Mouse (Mus musculus) forebrain, embryonic 15.5 days (tissue): Measurements from ENCODE around the gene Oxgr1. TPM values are rescaled to one million over a fixed set of nuclear protein-coding genes. Genes with fewer than 3 reads are reported as not detected.

Experiments
- ATAC-seq: fragments of 200-750 bp; cut with Nextera tagmentation; replicated peaks from 2 replicates; pipeline ENCODE4 v1.8.0; 2017; ENCODE audit warnings: mild to moderate bottlenecking, moderate TSS enrichment, moderate library complexity
- H3K27ac ChIP-seq: fragments of 300-500 bp; sonication (generic); replicated peaks from 2 replicates; pipeline ENCODE4 v1.5.1; 2015; ENCODE audit warnings: mild to moderate bottlenecking, inconsistent platforms
- H3K27me3 ChIP-seq: fragments of 300-500 bp; sonication (generic); 2 replicates; pipeline ENCODE4 v1.6.1; 2015; ENCODE audit warnings: inconsistent platforms
- H3K36me3 ChIP-seq: fragments of 300-500 bp; sonication (generic); 2 replicates; pipeline ENCODE4 v1.6.1; 2015; ENCODE audit warnings: mild to moderate bottlenecking, inconsistent platforms
- H3K4me1 ChIP-seq: fragments of 300-500 bp; sonication (generic); 2 replicates; pipeline ENCODE4 v1.6.1; 2015; ENCODE audit warnings: inconsistent platforms
- H3K4me2 ChIP-seq: fragments of 300-500 bp; sonication (generic); replicated peaks from 2 replicates; pipeline ENCODE4 v1.6.1; 2015; ENCODE audit warnings: mild to moderate bottlenecking, inconsistent platforms
- H3K4me3 ChIP-seq: fragments of 300-500 bp; sonication (generic); 2 replicates; pipeline ENCODE4 v1.5.1; 2015; ENCODE audit warnings: mild to moderate bottlenecking, inconsistent platforms
- H3K9ac ChIP-seq: fragments of 300-500 bp; sonication (generic); replicated peaks from 2 replicates; pipeline ENCODE4 v1.6.1; 2015; ENCODE audit warnings: mild to moderate bottlenecking, inconsistent platforms
- H3K9me3 ChIP-seq: fragments of 300-500 bp; sonication (generic); 2 replicates; pipeline ENCODE4 v1.6.1; 2016; ENCODE audit warnings: inconsistent platforms
- WGBS: fragments of 180-500 bp; shearing (Covaris S2); methylation state at CpG from one replicate; pipeline ENCODE4 v1.1.7; 2015; ENCODE audit warnings: mixed read lengths; 5-methylcytosine and 5-hydroxymethylcytosine counted together
- polyA plus RNA-seq: library from polyadenylated mRNA; unstranded; fragments of >200 nt; fragmentation: Nextera tagmentation; extraction: Ambion mirVana; gene quantifications from 2 replicates; pipeline ENCODE4 v1.2.1, GENCODE M21; 2015

Gene Oxgr1
- polyA plus RNA-seq, result not detected in 2 replicates

DNA sequence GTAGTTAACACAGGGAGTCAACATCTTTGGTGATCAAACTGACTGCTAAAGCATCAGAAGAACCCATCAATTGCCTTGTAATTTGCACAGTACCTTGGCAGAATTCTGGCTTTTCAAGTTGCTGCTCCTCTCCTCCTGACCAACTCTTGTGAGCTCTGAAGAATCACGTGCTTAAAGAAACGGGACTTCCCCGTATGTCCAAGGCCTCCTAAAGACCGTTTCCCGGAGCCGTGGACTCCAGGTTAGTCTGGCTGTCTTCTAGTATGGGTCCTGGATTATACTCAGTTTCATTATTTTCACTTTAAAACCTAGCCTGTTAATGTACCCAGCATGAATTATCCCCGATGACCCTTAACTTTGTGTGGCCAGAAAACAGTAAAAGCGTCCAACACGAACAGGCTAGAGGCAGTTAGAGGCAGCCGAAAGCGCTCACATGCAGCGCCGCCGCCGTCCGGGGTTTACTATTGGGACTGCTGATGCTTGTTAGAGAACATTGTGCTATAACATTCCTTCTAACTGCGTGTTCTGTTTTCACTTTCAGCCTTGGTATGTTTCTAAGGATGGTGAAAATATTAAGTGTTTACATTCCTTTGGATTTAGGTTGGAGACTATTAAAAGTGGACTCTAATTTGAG lies at the start of gene Oxgr1:
TSS of gene Oxgr1 (minus strand) at position 249 of the 634 bp plus-strand sequence.
- Histone ChIP-seq H3K4me1 (no peaks in the 10 kb centered on the region), H3K4me3 (no peak within 1 kb of the TSS), H3K4me2 (no peak within 1 kb of the TSS), H3K27me3 (no peaks in the 10 kb centered on the region), H3K9ac (no peak within 1 kb of the TSS), H3K27ac (no peak within 1 kb of the TSS), H3K9me3 (no peaks in the 10 kb centered on the region), H3K36me3 (no peaks in the 10 kb centered on the region)
- 94% methylated on average over 17 of the region's 17 CpGs for WGBS
- ATAC-seq, result no peak

DNA sequence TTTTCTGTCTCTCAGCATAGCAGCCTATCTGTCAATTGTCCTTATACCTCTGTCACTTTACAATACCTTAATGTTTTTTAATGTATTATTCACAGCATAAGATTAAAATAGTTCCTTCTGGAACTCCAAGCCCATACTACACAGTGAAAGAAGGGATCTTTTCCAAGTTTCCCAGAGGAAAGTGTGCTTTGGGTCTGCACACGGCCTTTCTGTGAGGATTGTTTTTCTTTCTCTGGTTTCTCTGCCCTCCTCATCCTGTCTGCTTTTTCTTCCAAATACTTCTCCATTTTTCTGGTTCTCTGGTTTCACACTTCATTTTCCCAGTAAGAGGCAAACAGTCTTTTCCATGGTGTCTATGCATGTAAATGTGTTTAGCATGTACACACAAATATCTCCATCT lies 48.2 kb upstream of the Oxgr1 start:
- no peaks in the 10 kb centered on the region for H3K36me3 ChIP-seq
- no peak overlapping the region for H3K4me3 ChIP-seq
- no peaks in the 10 kb centered on the region for H3K4me1 ChIP-seq
- no peak overlapping the region for H3K9ac ChIP-seq
- H3K27me3 ChIP-seq, result no peaks in the 10 kb centered on the region
- H3K27ac ChIP-seq, result no peak overlapping the region
- H3K9me3 ChIP-seq, result no peaks in the 10 kb centered on the region
- H3K4me2 ChIP-seq, result no peak overlapping the region
- ATAC-seq, result no peak
- WGBS, result 77% methylated on average over 1 of the region's 1 CpGs

DNA sequence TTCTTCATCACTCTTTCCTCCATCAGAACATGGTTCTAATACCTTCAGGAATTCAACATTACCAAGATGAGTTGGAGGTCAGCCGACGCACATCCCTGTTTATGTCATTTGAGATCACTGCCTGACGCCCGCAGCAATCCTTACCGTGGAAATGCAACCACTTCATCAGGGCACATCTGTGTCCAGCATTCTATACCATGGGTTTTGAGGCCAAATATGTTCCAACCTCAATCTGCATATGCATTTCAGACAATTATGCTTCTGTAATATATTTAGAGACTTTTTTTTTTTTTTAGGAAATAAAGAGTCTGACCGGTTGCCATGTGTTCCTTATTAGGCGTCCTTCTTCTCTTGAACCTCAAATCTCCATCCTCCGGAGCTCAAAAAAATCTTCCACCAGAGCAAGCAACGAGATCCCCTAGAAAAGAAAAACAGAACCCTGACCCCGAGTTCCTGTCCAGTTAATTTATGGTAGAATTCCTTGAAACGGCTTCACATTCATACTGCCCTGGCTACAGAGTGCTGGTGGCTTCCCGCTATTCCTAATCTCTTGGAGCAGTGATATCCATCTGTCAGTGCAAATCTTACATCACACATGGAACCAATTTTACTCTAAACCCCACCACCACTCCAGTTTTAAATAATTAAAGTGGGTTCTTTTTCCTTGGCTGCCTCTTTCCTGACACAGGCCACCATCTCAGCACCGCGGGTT lies 47.6 kb upstream of the Oxgr1 start:
- WGBS, result 88% methylated on average over 14 of the region's 14 CpGs
- ATAC-seq, result no peak
- H3K9me3 ChIP-seq, result no peaks in the 10 kb centered on the region

DNA sequence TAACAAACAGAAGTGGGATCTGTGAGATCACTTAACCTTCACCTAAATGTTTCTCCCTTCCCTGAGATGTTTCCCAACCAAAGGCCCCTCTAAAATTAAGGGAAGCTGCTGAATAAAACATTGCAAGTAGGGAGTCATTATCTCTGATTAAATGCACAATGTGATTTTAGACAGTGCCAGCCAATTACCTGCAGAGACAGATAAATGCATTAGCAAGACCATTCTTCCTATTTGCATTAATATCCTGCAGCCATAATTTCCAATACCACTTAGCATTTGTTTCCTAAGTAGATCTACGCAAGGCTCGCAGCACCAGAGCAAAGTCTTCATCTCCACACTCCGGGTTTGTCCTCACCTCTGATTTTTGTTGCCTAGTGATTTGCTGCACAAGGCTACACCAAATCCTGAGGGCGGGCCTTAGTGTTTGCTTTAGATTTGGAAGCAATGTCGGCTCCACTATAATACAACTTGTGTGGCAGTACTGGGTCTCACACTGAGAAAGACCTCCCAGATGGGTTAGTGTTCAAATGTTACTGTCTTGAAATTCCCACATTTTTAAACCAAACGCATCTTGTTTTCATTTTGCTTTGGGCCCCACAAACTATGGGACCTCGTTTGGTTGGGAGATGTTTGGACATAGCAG lies 46.9 kb upstream of the Oxgr1 start:
- Histone ChIP-seq H3K27me3 (no peaks in the 10 kb centered on the region), H3K4me1 (no peaks in the 10 kb centered on the region), H3K4me2 (no peak overlapping the region), H3K9ac (no peak overlapping the region), H3K9me3 (no peaks in the 10 kb centered on the region), H3K27ac (no peak overlapping the region), H3K36me3 (no peaks in the 10 kb centered on the region), H3K4me3 (no peak overlapping the region)
- no peak for ATAC-seq
- 75% methylated on average over 7 of the region's 7 CpGs for WGBS

More for the DNA sequence above, 47.6 kb upstream of the Oxgr1 start:
- no peak overlapping the region for H3K4me2 ChIP-seq
- H3K9ac ChIP-seq, result no peak overlapping the region
- no peaks in the 10 kb centered on the region for H3K27me3 ChIP-seq
- no peaks in the 10 kb centered on the region for H3K36me3 ChIP-seq
- no peak overlapping the region for H3K27ac ChIP-seq
- no peaks in the 10 kb centered on the region for H3K4me1 ChIP-seq
- no peak overlapping the region for H3K4me3 ChIP-seq

DNA sequence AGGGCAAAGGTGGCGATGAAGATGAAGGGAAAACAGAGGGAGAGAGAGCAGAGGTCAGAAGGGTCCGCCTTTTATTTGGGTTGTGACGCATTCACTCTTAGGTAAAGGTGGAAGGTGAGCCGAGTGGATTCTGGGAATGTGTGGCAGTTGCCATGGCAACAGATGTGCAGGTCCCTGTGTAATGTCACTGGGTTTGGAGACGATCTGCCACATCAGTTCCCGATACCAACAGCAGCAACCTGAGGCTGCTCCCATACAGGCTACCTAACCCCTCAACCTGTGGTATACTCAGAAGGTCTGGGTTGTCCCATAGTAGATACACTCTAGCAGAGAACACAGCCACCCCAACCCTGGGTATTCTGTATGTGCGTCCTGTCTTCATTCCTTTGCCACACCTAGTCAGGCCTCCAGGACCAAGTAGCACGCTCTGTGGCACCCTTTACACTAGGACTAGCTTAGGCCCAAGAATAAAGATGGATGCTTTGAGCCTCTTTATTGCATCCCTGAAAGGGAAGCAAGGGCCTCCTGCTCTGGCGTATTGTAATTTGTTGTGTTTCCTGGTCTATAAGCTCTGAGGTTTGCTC lies 41.9 kb upstream of the Oxgr1 start:
- no peaks in the 10 kb centered on the region for H3K36me3 ChIP-seq
- no peak overlapping the region for H3K9ac ChIP-seq
- H3K9me3 ChIP-seq, result no peaks in the 10 kb centered on the region
- no peak overlapping the region for H3K4me2 ChIP-seq
- no peaks in the 10 kb centered on the region for H3K4me1 ChIP-seq
- 86% methylated on average over 9 of the region's 9 CpGs for WGBS
- no peak; the same call in 1 of the 2 replicates for ATAC-seq
- no peak overlapping the region for H3K27ac ChIP-seq
- H3K4me3 ChIP-seq, result no peak overlapping the region
- H3K27me3 ChIP-seq, result no peaks in the 10 kb centered on the region

DNA sequence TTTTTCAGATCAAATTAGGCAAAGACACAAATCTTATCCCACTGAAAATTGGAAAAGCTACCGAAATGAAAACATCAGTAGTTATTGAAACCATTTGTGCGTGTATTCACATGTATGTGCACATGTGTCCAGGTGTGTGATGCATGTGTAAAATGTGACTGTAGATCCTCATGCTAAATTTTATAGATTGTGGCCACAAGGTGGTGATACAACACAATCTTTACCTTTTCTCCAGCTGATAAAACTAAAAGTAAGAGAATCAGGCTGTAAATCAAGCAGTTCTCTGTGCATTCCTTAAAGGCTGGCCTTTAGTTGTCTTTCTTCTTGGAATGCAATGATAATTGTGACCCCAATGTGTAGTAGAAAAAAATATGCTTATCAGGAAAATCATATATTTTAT lies 34.0 kb upstream of the Oxgr1 start:
- WGBS, result 64% methylated on average over 2 of the region's 2 CpGs
- no peak overlapping the region for H3K27ac ChIP-seq
- no peak overlapping the region for H3K9ac ChIP-seq
- no peaks in the 10 kb centered on the region for H3K4me1 ChIP-seq
- H3K27me3 ChIP-seq, result no peaks in the 10 kb centered on the region
- no peak overlapping the region for H3K4me3 ChIP-seq
- no peaks in the 10 kb centered on the region for H3K9me3 ChIP-seq
- no peaks in the 10 kb centered on the region for H3K36me3 ChIP-seq
- ATAC-seq, result no peak
- H3K4me2 ChIP-seq, result no peak overlapping the region

DNA sequence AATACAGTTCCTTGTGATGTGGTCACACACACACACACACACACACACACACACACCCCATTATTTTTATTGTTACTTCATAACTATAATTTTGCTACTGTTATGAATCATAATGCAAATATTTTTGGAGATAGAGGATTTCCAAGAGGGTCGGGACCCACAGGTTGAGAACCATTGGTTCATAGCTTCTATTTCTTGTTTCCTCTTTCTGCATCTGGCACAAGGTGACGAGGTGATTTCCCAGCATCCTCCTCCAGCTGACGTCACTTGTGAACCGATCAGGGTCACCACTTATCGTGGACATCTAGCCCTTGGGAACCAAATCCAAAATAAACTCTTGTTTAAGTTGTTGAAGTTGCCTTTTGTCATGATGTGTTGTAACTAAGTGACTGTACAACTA lies 33.5 kb upstream of the Oxgr1 start:
- Histone ChIP-seq H3K9me3 (no peaks in the 10 kb centered on the region), H3K4me3 (no peak overlapping the region), H3K36me3 (no peaks in the 10 kb centered on the region), H3K27me3 (no peaks in the 10 kb centered on the region), H3K4me1 (no peaks in the 10 kb centered on the region), H3K27ac (no peak overlapping the region), H3K9ac (no peak overlapping the region), H3K4me2 (no peak overlapping the region)
- ATAC-seq, result no peak
- 83% methylated on average over 5 of the region's 5 CpGs for WGBS

DNA sequence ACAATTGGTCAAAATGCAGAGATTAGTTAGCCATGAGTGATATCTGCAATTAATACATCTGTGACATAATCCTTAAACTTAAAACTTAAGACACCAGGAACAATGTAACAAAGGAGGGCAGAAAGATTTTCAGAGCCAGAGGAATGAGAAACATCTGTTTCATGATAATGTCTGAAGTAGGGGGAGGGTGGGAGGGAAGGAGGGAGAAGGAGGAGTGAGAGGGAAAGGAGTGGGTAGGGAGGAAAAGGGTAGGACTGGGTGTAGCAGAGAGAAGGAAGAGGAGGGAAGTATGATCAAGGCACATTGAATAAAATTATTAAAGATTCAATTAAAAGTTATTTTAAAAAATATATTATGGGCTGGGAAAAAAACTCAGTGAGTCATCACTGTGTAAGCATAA lies 32.0 kb upstream of the Oxgr1 start:
- H3K36me3 ChIP-seq, result no peaks in the 10 kb centered on the region
- H3K4me2 ChIP-seq, result no peak overlapping the region
- no peaks in the 10 kb centered on the region for H3K4me1 ChIP-seq
- H3K9ac ChIP-seq, result no peak overlapping the region
- H3K27ac ChIP-seq, result no peak overlapping the region
- H3K9me3 ChIP-seq, result no peaks in the 10 kb centered on the region
- no peak overlapping the region for H3K4me3 ChIP-seq
- no peak for ATAC-seq
- H3K27me3 ChIP-seq, result no peaks in the 10 kb centered on the region

DNA sequence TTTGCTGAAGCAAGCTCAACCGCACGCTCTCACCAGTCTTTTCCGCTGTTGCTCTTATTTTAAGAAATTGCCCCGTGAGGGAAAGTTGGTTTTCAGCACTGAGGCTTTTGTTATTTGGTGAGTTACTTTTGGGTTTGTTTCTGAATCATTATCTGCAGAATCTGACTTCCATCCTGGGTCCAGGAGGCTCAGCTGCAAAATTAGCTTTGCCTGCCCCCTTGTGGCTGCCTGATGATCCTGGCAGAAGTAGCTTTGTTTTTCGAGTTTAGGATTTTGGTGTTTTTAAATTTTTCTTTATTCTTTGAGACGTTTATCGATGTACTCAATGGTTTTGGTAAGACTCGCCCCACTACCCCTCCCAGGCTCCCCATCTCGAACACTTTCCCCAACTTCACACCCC lies 18.9 kb upstream of the Oxgr1 start:
- no peaks in the 10 kb centered on the region for H3K9me3 ChIP-seq
- no peaks in the 10 kb centered on the region for H3K27me3 ChIP-seq
- H3K9ac ChIP-seq, result no peak overlapping the region
- no peak overlapping the region for H3K4me2 ChIP-seq
- no peaks in the 10 kb centered on the region for H3K36me3 ChIP-seq
- no peaks in the 10 kb centered on the region for H3K4me1 ChIP-seq
- H3K27ac ChIP-seq, result no peak overlapping the region
- H3K4me3 ChIP-seq, result no peak overlapping the region
- no peak for ATAC-seq
- WGBS, result 58% methylated on average over 9 of the region's 9 CpGs

DNA sequence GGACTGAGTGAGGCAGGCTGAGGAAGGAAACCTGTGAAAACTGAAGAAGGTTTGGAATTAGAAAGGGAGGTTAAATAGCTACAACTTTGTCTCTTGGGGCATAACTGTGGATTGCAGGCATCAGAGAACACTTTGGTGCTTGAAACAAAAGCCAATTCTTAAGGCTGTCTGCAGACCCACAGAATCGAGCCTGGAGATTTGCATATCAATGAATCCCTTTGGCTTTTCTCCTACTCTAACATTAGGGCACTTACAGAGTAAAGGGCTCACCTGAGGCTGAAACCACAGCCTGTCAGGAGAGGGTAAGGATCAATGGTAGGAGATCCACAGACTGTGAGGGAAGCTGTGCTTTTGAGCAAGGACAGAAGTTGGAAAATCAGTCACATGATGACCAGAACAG lies 8.8 kb downstream of the Oxgr1 start:
- 0% methylated on average over 1 of the region's 1 CpGs for WGBS
- ATAC-seq, result no peak
- H3K27ac ChIP-seq, result no peak overlapping the region

DNA sequence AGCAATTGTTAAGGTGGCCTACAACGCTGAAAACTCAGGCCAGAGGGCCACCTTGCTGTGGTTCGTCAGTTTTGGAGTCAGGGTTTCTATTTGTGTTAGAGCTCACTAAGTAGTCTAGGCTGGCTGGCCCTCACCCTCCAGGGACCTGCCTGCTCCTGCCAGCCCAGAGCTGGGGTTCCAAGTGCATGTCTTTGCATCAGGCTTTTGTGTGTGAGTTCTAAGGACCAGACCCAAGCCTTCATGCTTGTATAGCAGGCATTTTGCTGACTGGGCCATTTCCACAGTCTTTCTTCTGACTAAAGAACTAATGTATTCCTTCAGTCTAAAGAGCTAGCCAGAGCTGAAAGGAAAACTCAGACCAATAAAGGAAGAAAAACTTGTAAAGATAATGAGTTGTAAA lies 22.3 kb downstream of the Oxgr1 start:
- peak; percentile 46; the same call in 1 of the 2 replicates for ATAC-seq

More for the DNA sequence above, 8.8 kb downstream of the Oxgr1 start:
- Histone ChIP-seq H3K27me3 (no peaks in the 10 kb centered on the region), H3K9ac (no peak overlapping the region), H3K4me1 (peaks cover 2% of the 10 kb centered on the region; the same call in 1 of the 2 replicates), H3K4me3 (no peak overlapping the region), H3K4me2 (no peak overlapping the region), H3K36me3 (no peaks in the 10 kb centered on the region), H3K9me3 (no peaks in the 10 kb centered on the region)

More for the DNA sequence above, 22.3 kb downstream of the Oxgr1 start:
- Histone ChIP-seq H3K4me3 (no peak overlapping the region), H3K27ac (no peak overlapping the region), H3K4me1 (no peaks in the 10 kb centered on the region), H3K9ac (no peak overlapping the region), H3K4me2 (no peak overlapping the region), H3K9me3 (no peaks in the 10 kb centered on the region), H3K27me3 (no peaks in the 10 kb centered on the region), H3K36me3 (no peaks in the 10 kb centered on the region)
- 51% methylated on average over 2 of the region's 2 CpGs for WGBS
